Mouse (Mus musculus) G1E-ER4 (cell line): ENCODE data around the gene Itpr2. TPM values are rescaled to one million over a fixed set of nuclear protein-coding genes. Genes with fewer than 3 reads are reported as not detected.

Experiments used
- GATA1 ChIP-seq: IDR thresholded peaks from one replicate; pipeline ENCODE4 v1.8.0; 2012; ENCODE audit warnings: low read length, inconsistent platforms
- polyA plus RNA-seq: library from polyadenylated mRNA; stranded (reverse); fragments of >175 nt; gene quantifications from 2 replicates; pipeline ENCODE4 v1.2.3, GENCODE M21; 2012

Gene Itpr2
- polyA plus RNA-seq, 1 experiment, result 1.9 TPM

DNA sequence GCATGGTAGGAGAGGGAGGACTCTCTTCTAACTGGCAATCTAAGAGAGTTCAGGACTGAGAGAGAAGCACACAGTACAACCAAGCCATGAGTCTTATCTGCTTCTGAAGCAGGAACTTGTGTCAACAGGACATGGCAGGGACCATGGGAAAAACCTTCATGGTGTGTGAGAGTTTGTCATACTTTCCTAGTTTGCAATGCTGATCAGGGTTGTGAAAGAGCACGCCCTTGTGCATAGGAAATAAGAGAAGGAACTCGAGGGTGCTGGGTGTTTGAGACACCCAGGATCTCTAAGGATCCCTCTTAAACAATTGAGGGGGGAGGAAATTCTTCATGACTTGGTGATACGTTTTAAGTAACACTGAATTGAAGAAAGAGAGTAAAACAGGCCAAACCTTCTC lies 172.9 kb downstream of the Itpr2 start:
- TF ChIP-seq GATA1, result no peak

DNA sequence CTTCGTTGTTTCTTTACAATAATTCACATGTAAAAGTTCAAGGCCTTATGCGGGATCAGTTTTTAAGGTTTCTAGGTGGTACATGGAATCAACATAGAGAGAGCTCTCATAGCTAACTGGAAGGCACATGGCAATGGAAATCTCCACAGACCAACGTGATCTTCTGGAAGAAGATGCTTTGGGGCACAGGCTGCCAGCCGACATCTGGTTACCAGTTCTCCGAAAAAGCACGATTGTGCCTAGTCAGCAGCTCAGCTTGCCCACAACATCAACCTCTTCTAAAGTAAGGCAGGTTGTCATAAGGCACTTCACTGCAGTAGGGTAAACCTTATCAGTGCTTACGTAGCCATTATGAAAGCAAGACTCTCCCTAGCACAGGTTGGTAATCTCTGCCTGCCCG lies 175.4 kb downstream of the Itpr2 start:
- no peak for TF ChIP-seq GATA1

DNA sequence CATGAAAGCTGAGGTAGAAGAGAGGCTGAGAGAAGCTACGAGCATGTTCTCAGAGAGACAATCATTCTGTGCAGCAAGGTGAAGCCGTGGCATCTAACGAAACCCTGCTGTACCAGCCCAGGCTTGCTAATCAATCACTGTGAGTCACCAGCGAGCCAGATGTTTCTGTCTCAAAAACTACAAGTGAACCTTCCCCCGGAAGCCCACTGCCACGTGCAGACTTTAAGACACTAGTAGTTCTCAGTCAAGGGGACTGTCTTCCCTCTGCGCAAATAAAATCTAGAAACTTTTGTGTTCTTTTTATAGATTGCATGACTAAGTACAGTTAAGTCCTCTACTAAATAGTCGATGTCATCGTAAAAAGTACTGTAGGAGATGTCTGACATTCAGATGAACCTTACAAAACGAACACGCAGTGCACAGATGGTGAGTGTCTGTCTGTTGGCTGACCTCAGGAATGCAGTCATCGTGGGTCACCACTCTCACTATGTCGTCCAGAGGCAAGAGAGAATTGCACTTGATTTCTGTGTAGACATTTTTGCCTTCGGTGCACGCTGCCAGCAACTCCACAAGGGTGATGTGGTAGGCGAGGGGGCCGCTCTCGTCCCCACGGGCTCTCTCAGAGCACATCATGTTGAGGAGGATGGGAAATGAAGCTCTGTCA lies 177.3 kb downstream of the Itpr2 start:
- TF ChIP-seq GATA1, result no peak

DNA sequence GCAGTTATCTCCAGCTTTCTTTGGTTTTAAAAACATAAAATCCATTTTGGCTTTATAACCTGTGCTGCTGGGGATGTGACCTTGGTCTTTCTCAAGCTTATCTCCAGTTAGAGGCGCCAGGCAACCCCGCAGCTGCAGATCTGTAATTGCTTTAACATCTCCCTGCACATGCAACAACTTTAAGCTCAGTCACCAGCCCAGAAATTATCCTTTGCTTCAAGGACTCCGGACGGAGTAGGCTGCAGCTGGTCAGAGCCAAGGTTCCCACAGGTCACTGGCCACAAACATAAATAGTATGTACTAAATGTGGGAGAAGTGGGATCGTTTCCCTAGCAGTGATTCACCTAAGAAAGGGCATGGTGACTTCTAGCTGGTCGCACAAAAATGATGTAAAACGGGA lies 179.5 kb downstream of the Itpr2 start:
- TF ChIP-seq GATA1, result no peak

DNA sequence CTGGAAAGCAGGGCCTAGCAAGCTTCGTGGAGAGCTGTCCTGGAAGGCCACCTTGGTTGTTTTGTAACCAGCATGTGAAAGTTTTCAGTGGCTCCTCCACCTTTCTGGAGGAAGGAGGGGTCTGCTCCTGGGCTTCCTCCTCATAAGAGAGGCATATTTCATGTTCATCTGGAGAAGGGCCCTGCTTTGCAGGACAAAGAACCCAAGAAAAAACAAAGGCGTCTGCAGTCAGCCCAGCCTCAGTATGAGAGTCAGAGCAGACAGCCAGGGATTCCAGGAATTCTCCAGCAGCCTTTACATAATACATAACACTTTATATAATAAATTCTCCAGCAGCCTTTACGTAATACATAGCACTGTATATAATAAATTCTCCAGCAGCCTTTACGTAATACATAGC lies 180.1 kb downstream of the Itpr2 start:
- no peak for TF ChIP-seq GATA1

DNA sequence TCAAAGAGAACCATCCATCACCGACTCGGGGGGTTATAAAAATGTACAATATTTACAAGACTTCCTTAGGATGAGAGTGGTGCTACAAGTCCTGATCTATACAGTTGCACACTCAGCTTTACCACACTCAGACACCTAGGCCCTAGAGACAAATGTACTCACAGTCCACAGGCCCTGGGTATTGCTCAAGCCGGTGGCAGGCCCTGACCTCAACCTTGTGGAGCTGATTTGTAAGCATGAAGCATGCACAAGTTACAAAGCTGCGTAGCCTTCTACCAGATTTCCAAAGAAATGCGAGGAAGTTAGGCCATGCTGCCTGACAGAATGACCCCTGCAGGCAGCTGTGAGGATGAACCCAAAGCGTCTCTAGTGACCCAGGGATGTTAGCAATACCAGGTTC lies 185.6 kb downstream of the Itpr2 start:
- no peak for TF ChIP-seq GATA1

DNA sequence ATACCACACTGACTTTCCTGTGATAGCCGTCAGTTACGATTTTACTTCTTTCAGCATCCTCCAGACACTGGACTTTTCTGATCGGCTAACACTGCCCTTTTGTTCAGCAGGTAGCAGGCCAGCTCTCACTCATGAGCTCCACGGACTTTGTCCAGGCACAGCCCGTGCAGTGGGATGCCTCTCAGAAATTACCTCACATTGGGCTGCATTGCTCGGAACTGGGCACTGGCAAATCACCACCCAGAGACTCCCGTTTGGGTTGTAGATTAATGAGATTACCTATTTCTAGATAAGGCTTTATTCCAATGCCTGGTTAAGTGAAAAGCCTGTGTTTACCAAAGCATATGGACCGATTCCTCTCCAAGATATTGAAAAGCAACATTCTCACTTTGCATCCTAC lies 186.9 kb downstream of the Itpr2 start:
- no peak for TF ChIP-seq GATA1

DNA sequence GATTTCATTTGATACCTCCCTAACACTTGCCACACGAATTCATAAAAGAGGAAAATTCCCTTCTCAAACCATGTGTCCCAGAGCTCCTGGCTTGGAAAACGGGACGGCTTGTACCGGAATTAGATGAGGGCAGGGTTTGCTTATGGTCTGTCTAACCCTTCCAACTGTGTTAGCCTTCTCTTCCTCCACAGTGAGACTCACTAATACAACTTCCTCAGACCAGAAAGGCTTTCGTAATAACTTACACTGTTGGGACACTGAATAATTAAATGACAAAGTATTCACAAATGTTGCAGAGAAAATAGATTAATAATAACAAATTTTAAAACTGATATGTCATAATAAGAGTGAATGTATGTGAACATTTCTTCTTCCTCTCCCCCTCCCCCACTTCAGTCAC lies 187.7 kb downstream of the Itpr2 start:
- TF ChIP-seq GATA1, result no peak

DNA sequence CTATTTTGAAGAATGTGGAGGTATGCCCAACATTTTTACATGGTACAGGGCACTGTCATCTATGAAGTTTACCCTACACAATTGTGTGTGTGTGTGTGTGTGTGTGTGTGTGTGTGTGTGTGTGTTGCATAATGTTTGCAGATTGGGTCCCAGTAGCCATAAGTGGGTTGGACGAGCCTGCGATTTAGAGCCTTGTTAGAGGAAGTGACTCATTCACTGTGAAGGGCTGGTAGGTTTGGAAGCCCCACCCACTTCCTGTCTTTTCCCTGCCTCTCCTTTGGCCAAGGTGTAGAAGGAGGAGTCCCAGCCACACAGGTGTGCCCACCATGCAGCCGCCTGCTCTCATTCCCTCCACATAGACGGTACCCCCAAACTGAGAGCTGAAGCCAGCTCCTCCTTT lies 188.6 kb downstream of the Itpr2 start:
- TF ChIP-seq GATA1, result no peak

DNA sequence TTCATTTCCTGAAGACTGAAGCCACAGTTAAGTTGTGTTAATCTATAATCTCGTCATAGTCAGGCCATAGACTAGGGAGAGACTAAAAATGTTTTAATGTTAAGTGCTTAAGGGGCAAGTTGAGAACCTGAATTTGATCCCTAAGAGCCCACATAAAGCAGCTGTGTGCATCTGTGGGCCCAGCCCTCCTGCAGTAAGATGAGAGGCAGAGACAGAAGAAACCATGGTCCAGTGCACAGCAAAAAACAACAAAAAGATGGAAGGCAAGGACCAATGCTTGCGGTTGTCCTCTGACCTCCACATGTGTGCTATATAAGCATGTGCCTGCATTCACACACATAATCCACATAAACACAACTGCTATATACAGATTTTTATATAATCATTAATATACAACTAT lies 191.8 kb downstream of the Itpr2 start:
- no peak for TF ChIP-seq GATA1

DNA sequence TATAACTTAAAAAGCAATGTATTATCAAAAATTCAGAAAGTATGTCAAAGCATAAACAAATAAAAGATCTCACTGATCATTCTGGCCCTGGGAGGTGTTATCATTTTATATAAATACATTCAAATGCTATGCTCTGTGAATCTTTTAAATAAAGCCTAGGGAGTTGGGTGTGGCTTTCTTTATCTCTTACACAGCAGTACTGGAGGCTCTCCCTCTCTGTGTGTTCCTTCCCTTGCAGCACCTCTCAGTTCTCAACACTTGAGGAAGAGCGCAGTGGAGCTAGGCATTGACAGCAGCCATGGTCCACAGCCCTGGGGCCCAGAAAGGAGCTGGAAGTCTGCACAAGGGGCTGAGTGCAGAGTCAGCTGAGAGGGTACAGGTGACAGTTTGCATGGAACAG lies 192.7 kb downstream of the Itpr2 start:
- TF ChIP-seq GATA1, result no peak

DNA sequence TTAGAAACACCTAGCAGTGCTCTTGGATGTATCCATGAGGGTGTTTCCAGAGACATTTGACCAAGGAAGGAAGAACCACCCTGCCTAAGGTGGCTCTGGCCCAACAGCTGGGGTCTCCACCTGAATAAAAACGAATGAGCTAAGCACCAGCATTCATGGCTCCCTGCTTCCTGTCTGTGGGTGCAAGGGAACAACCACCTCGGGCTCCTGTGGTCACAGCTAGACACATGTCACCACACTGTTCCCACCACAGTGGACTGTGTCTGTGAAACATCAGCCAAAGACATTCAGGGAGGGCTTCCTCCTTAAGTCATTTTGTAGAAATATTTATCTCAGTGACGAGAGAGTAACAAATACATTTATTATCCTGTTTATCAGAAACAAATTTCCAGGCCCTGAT lies 196.0 kb downstream of the Itpr2 start:
- TF ChIP-seq GATA1, result no peak

DNA sequence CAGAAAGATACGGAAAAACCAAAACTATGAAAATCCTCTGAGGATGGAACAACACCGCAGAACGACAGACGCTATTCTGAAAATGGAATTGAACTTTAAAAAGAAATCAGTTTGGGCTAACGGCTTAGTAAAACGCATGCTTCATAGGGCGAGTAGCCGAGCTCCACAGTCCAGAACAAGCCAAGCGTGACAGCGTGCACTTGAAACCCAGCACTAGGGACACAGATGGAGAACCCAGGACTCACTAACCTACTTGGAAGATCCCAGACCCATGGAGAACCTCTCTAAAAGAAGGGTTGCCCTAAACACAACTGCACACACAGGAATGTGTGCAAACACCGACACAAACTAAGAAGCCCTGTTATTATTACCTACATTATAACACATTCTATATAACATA lies 197.9 kb downstream of the Itpr2 start:
- TF ChIP-seq GATA1, result no peak

DNA sequence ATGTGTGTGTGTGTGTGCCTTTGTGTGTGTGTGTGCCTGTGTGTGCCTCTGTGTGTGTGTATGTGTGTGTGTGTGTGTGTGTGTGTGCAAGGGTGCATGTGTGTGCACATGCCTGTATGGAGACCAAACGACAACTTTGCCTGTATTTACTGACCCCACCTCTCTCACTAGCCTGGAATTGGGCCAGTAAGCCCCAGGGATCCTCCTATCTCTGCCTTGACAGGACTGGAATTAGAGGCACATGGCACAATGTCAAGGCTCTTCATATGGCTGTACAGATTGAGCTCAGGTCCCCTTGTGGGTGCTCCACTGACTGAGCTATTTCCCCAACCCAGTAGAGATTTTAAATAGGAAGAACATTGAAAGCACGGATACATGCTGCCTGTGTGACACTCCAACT lies 198.7 kb downstream of the Itpr2 start:
- TF ChIP-seq GATA1, result no peak

DNA sequence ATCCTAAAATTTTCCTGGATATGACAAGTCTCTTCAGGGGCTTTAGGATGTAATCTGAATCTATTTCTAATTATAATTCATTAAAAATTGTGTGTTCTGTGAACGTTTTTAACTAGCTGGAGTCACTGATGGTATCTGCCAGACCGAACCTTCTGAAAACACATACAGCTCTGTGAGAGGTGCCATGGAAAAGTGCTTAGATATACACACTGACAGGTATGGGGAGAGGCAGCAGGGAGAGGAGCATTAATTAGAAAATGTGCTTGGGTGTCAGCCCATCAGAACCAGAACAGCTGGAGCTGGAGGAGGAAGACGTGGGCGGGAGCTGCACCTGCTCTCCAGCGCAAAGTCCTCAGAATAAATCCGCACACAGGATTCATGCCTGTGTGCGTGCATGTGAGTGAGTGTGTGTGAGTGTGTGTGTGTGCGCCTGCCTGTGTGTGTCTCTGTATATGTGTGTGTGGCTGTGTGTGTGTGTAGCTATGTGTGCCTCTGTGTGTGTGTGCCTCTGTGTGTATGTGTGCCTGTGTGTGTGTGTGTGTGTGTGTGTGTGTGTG lies 199.4 kb downstream of the Itpr2 start:
- TF ChIP-seq GATA1, result no peak

DNA sequence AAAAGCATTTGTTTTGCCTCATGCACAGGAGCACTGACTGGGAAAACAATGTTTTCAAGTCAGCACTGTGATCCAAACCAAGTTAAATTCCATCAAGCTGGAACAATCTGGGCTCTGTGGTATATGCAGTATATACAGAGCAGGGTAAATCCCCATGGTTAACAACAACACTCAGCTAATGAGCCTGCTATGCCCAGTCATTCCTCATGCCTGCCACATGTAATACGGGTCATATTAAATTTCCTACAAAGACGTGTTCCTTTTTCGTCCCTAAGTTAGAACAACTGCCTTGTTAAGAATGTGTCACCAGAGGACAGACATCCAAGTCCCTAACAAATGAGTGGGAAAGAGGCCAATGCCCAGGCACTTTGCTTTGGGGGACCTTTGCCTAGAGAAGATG lies 199.9 kb downstream of the Itpr2 start:
- no peak for TF ChIP-seq GATA1

DNA sequence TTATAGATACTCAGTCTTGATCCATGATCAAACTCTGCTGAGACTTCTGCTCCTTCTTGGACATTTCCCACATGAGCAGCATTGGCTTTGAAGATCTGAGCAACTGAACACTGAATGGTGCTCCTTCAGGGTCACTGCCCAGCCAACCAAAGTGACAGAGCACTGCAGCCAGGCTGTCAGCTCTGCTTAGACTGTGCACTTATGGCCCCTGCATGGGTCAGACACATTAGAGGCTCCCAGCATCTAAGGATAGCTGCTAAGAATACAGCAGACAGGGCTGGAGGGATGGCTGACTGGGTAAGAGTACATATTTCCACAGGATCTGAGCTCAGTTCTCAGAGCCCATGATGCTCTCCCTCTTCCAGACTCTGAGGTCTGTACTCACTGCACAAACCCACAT lies 201.1 kb downstream of the Itpr2 start:
- no peak for TF ChIP-seq GATA1

DNA sequence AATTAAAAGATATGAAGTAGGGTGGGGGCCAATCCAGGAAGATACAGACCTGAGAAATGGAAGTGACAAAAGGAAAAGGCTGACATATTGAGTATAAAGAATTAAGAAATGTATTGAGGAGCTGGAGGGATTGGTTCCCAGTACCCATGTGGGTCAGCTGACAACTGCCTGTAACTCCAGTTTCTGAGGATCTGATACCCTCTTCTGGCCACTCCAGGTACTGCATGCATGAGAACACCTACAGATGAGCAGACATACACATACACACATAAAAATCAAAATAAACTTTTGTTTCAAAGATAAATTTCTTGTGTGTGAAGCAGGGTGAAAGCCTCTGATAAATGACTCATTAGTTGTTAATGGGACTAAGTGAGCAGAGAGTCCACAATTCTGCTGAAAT lies 203.3 kb downstream of the Itpr2 start:
- no peak for TF ChIP-seq GATA1

DNA sequence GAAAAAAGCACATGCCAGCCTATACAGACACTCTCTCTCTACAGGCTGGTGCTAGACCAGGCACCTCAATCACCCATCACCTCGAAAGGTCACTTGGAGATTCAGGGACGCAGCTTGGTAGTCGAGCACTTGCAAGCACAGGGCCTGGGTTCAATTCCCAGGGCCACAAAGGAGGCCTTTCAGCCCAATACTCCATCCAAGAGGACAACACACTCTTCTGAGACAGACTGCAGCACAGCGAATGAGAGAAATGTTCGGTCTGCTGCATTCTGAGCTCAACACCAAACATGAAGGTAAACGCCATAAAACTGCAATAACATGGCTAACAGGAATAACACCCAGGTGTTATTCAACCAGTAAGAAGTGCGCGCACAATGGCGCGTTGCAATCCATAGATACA lies 211.0 kb downstream of the Itpr2 start:
- TF ChIP-seq GATA1, result no peak
